Comparison of ENCODE assay signal across 20 mouse cellular contexts in the genomic region with DNA sequence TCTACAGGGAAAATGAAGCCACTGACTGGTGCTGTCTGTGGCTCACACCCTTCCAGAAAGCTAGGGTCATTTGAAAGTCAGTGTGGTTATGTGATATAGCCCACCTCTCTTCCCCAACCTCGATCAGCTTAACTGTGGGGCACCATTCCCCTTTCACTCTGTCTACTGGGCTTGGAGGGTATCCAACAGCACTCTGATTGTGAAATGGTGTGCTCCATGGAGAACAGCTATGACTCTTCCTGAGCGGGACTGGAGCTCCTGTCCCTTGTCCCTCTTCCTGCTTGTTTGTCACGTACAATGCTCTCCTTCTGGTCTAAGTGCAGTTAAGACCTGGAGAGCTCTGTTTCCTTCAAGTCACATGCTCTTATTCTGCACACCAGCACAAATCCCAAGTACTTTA. TPM values are rescaled to one million over a fixed set of nuclear protein-coding genes. Genes with fewer than 3 reads are reported as not detected.
DNase-seq lines count a peak whose midpoint lies in the region; ATAC-seq and TF ChIP-seq lines count a peak whose summit lies in the region.
"Had no signal": no experiment of that assay in that cellular context is flagged by ENCODE, and none has a peak within 500 bp of the region (broad histone marks: within the 10 kb centered on the region; RNA-seq: fewer than 3 reads in every experiment).

No protein-coding gene starts in this region.

- ATAC-seq in heart, embryonic 16.5 days (replicated peaks; ENCODE audit: extremely low read depth, insufficient read depth, low FRiP score), result peak; percentile 67
- no peak for ATAC-seq in intestine, postnatal 0 days
- ATAC-seq: forebrain, postnatal 0 days had no signal

- TF ChIP-seq CTCF in intestine, postnatal 0 days (IDR thresholded peaks at IDR 0.05; ENCODE audit: low read depth), result no peak
- no peak for TF ChIP-seq CTCF in cerebellum, adult 2 months (IDR thresholded peaks at IDR 0.05; ENCODE audit: borderline replicate concordance, insufficient read depth, low read depth, low read length)

- peaks cover 25% of the 10 kb centered on the region for H3K36me3 ChIP-seq in heart, embryonic 16.5 days (ENCODE audit: control insufficient read depth, insufficient read depth)
- peaks cover 73% of the 10 kb centered on the region for H3K36me3 ChIP-seq in heart, embryonic 10.5 days
- H3K36me3 ChIP-seq in intestine, postnatal 0 days (ENCODE audit: control insufficient read depth, insufficient read depth), result peaks cover 64% of the 10 kb centered on the region

- no peak for TF ChIP-seq POLR2A in cerebellum, adult 2 months (IDR thresholded peaks at IDR 0.05; ENCODE audit: borderline replicate concordance, insufficient read depth, low read length)

- no peak overlapping the region for H3K4me3 ChIP-seq in heart, embryonic 16.5 days (ENCODE audit: low read length)
- no peak overlapping the region for H3K4me3 ChIP-seq in heart, embryonic 10.5 days
- no peak overlapping the region for H3K4me3 ChIP-seq in intestine, postnatal 0 days (ENCODE audit: low read depth, low read length)
- H3K4me3 ChIP-seq in cerebellum, adult 2 months (replicated peaks; ENCODE audit: insufficient read depth, low read depth, low read length), result no peak overlapping the region
- H3K4me3 ChIP-seq: midbrain, embryonic 10.5 days; neural tube, embryonic 12.5 days had no signal

- no peak overlapping the region for H3K9ac ChIP-seq in heart, embryonic 16.5 days (ENCODE audit: low read length)
- no peak overlapping the region for H3K9ac ChIP-seq in intestine, postnatal 0 days (ENCODE audit: low read depth, low read length)
- H3K9ac ChIP-seq: forebrain, postnatal 0 days; liver, embryonic 14.5 days; neural tube, embryonic 12.5 days had no signal

- H3K27ac ChIP-seq in heart, embryonic 16.5 days (ENCODE audit: low read length), result peak overlapping the region; percentile 76
- no peak overlapping the region for H3K27ac ChIP-seq in heart, embryonic 10.5 days
- peak overlapping the region; percentile 57 for H3K27ac ChIP-seq in intestine, postnatal 0 days (ENCODE audit: low read depth, low read length)
- H3K27ac ChIP-seq in cerebellum, adult 2 months (ENCODE audit: insufficient read depth, low read length), result no peak overlapping the region
- H3K27ac ChIP-seq: liver, embryonic 14.5 days; midbrain, embryonic 10.5 days; neural tube, embryonic 12.5 days had no signal

- 39% methylated on average over 3 of the region's 3 CpGs for WGBS in heart, embryonic 16.5 days
- 78% methylated on average over 3 of the region's 3 CpGs for WGBS in heart, embryonic 10.5 days
- 67% methylated on average over 3 of the region's 3 CpGs for WGBS in intestine, postnatal 0 days
- 82% methylated on average over 3 of the region's 3 CpGs for whole genome bisulfite sequencing in cerebellum, adult 2 months

- no peaks in the 10 kb centered on the region for H3K9me3 ChIP-seq in heart, embryonic 16.5 days (replicated peaks; ENCODE audit: control insufficient read depth, low read length)
- H3K9me3 ChIP-seq in heart, embryonic 10.5 days, result no peaks in the 10 kb centered on the region
- H3K9me3 ChIP-seq in intestine, postnatal 0 days (ENCODE audit: control insufficient read depth), result no peaks in the 10 kb centered on the region
- H3K9me3 ChIP-seq: midbrain, embryonic 10.5 days; neural tube, embryonic 12.5 days had no signal

- 0 out of 2 replicates have a peak overlapping the region, but pooled peaks have one; percentile 7 for H3K4me2 ChIP-seq in heart, embryonic 16.5 days (ENCODE audit: low read depth, low read length)
- H3K4me2 ChIP-seq in intestine, postnatal 0 days (replicated peaks; ENCODE audit: low read depth), result no peak overlapping the region
- H3K4me2 ChIP-seq: neural tube, embryonic 12.5 days had no signal

- peaks cover 12% of the 10 kb centered on the region for H3K4me1 ChIP-seq in heart, embryonic 16.5 days (ENCODE audit: control insufficient read depth, insufficient read depth, low read length)
- peaks cover 9% of the 10 kb centered on the region; the same call in 1 of the 2 replicates for H3K4me1 ChIP-seq in heart, embryonic 10.5 days
- H3K4me1 ChIP-seq in intestine, postnatal 0 days (replicated peaks; ENCODE audit: control insufficient read depth, insufficient read depth, low read length), result 0 out of 2 replicates have a peak, but pooled peaks cover 5% of the 10 kb centered on the region
- H3K4me1 ChIP-seq in cerebellum, adult 2 months (ENCODE audit: control insufficient read depth, insufficient read depth, low read length), result peaks cover 5% of the 10 kb centered on the region

- no peaks in the 10 kb centered on the region for H3K27me3 ChIP-seq in heart, embryonic 16.5 days (ENCODE audit: control insufficient read depth, insufficient read depth, low read length)
- H3K27me3 ChIP-seq in heart, embryonic 10.5 days (ENCODE audit: insufficient read depth, poor library complexity, severe bottlenecking), result no peaks in the 10 kb centered on the region
- H3K27me3 ChIP-seq in intestine, postnatal 0 days (replicated peaks; ENCODE audit: control insufficient read depth, insufficient read depth, low read length), result no peaks in the 10 kb centered on the region
- H3K27me3 ChIP-seq in cerebellum, adult 2 months (ENCODE audit: control insufficient read depth, insufficient read depth, low read length), result no peaks in the 10 kb centered on the region
- H3K27me3 ChIP-seq: neural tube, embryonic 12.5 days had no signal

- DNase-seq in heart, embryonic 10.5 days (ENCODE audit: low spot score), result no peak
- DNase-seq in lung, adult 18-20 months, result peak; percentile 19 to 52
- peak; percentile 22 for DNase-seq in lung, postnatal 25 days (ENCODE audit: low spot score)
- DNase-seq in cerebellum, adult 2 months, result no peak
- no peak for DNase-seq in testis, postnatal 10 days (ENCODE audit: low spot score)
- DNase-seq: cerebellum, adult 9-10 months; forebrain, postnatal 0 days; heart, adult 11 months; kidney, adult 9 months; kidney, postnatal 4 days; layer of hippocampus, postnatal 36 days; thymus, postnatal 14 days had no signal

RNA-seq across cellular contexts. Expression of a gene that starts 5.6 kb away (rescaled TPM):
- polyA plus RNA-seq in heart, embryonic 16.5 days (2015; fragmentation: Nextera tagmentation; extraction: Ambion mirVana), result 260 and 284 TPM in 2 replicates
- 128 and 154 TPM in 2 replicates for polyA plus RNA-seq in heart, embryonic 10.5 days (2016; fragmentation: Nextera tagmentation; extraction: Ambion mirVana)
- polyA plus RNA-seq in intestine, postnatal 0 days (2015; fragmentation: Nextera tagmentation; extraction: Ambion mirVana), result 81.4 and 84.5 TPM in 2 replicates
- polyA plus RNA-seq in cerebellum, adult 2 months (2012; rRNA removed), result 296 and 301 TPM in 2 replicates

RNA-seq across cellular contexts. Expression of a gene that starts 6.9 kb away (rescaled TPM):
- not detected in 2 replicates for polyA plus RNA-seq in heart, embryonic 16.5 days (2015; fragmentation: Nextera tagmentation; extraction: Ambion mirVana)
- polyA plus RNA-seq in heart, embryonic 10.5 days (2016; fragmentation: Nextera tagmentation; extraction: Ambion mirVana), result not detected in 2 replicates
- not detected in 2 replicates for polyA plus RNA-seq in intestine, postnatal 0 days (2015; fragmentation: Nextera tagmentation; extraction: Ambion mirVana)
- not detected in 2 replicates for polyA plus RNA-seq in cerebellum, adult 2 months (2012; rRNA removed)
- polyA plus RNA-seq: embryonic facial prominence, embryonic 14.5 days; forebrain, postnatal 0 days; midbrain, embryonic 10.5 days; neural tube, embryonic 12.5 days; spleen, adult 2 months; stomach, embryonic 16.5 days had no signal

RNA-seq across cellular contexts. Expression of a gene that starts 28.6 kb away (rescaled TPM):
- polyA plus RNA-seq in heart, embryonic 16.5 days (2015; fragmentation: Nextera tagmentation; extraction: Ambion mirVana), result not detected in 2 replicates
- 0.23 TPM in 1 of 2 replicates, not detected in the other for polyA plus RNA-seq in heart, embryonic 10.5 days (2016; fragmentation: Nextera tagmentation; extraction: Ambion mirVana)
- not detected in 2 replicates for polyA plus RNA-seq in intestine, postnatal 0 days (2015; fragmentation: Nextera tagmentation; extraction: Ambion mirVana)
- 0.17 and 0.28 TPM in 2 replicates for polyA plus RNA-seq in cerebellum, adult 2 months (2012; rRNA removed)
- polyA plus RNA-seq: embryonic facial prominence, embryonic 14.5 days; stomach, embryonic 16.5 days had no signal

RNA-seq across cellular contexts. Expression of a gene that starts 43.6 kb away (rescaled TPM):
- not detected in 2 replicates for polyA plus RNA-seq in heart, embryonic 16.5 days (2015; fragmentation: Nextera tagmentation; extraction: Ambion mirVana)
- not detected in 2 replicates for polyA plus RNA-seq in heart, embryonic 10.5 days (2016; fragmentation: Nextera tagmentation; extraction: Ambion mirVana)
- not detected in 2 replicates for polyA plus RNA-seq in intestine, postnatal 0 days (2015; fragmentation: Nextera tagmentation; extraction: Ambion mirVana)
- polyA plus RNA-seq in cerebellum, adult 2 months (2012; rRNA removed), result 0.03 TPM in 2 replicates
- polyA plus RNA-seq: embryonic facial prominence, embryonic 14.5 days; forebrain, postnatal 0 days; midbrain, embryonic 10.5 days; neural tube, embryonic 12.5 days; spleen, adult 2 months; stomach, embryonic 16.5 days had no signal

RNA-seq across cellular contexts. Expression of a gene that starts 47.8 kb away (rescaled TPM):
- polyA plus RNA-seq in heart, embryonic 16.5 days (2015; fragmentation: Nextera tagmentation; extraction: Ambion mirVana), result 32.7 and 36.8 TPM in 2 replicates
- polyA plus RNA-seq in heart, embryonic 10.5 days (2016; fragmentation: Nextera tagmentation; extraction: Ambion mirVana), result 37.2 and 39.6 TPM in 2 replicates
- 50.1 and 55.4 TPM in 2 replicates for polyA plus RNA-seq in intestine, postnatal 0 days (2015; fragmentation: Nextera tagmentation; extraction: Ambion mirVana)
- polyA plus RNA-seq in cerebellum, adult 2 months (2012; rRNA removed), result 35.5 and 36.5 TPM in 2 replicates

Comparison
In these comparisons a context has a peak if more than half of its experiments do, and no peak if none do; other contexts are left out.
1. H3K27ac ChIP-seq: peak in heart, embryonic 16.5 days (single experiment) and intestine, postnatal 0 days (single experiment); none in heart, embryonic 10.5 days (single experiment) and cerebellum, adult 2 months (single experiment).
2. DNase-seq: peak in lung, adult 18-20 months (2 of 2) and lung, postnatal 25 days (single experiment); none in heart, embryonic 10.5 days (single experiment), cerebellum, adult 2 months (0 of 2) and testis, postnatal 10 days (single experiment).